Mouse (Mus musculus) CH12.LX (cell line): ENCODE measurements around the gene Ccdc114. TPM values are rescaled to one million over a fixed set of nuclear protein-coding genes. Genes with fewer than 3 reads are reported as not detected.

Source experiments
- DNase-seq: peaks from one replicate; pipeline ENCODE4 v3.0.0-alpha.2; 2013; ENCODE audit errors: extremely low read depth
- H3K27ac ChIP-seq: 2 replicates; pipeline ENCODE4 v1.5.1; 2012; ENCODE audit warnings: low read depth, mild to moderate bottlenecking, control low read depth, moderate library complexity; ENCODE audit not compliant: insufficient read depth
- H3K27me3 ChIP-seq: replicated peaks from 2 replicates; pipeline ENCODE3; 2012; ENCODE audit warnings: inconsistent platforms
- H3K36me3 ChIP-seq, 2 experiments: replicated peaks in 1 of 2; 2 replicates each; pipeline versions ENCODE3 to v1.6.1; 2012; ENCODE audit warnings: inconsistent platforms in 1 of 2, low read length in 1 of 2, mild to moderate bottlenecking in 1 of 2, mixed read lengths in 1 of 2, moderate library complexity in 1 of 2; ENCODE audit not compliant: control insufficient read depth in 1 of 2, insufficient read depth in 1 of 2
- H3K4me1 ChIP-seq, 2 experiments: 2 replicates each; pipeline ENCODE4 v1.6.1; 2012; ENCODE audit warnings: inconsistent platforms in 1 of 2, moderate library complexity in 1 of 2; ENCODE audit not compliant: insufficient read depth in 2 of 2, control insufficient read depth in 1 of 2
- H3K4me2 ChIP-seq: 2 replicates; pipeline ENCODE4 v1.6.1; 2012; ENCODE audit warnings: low read depth, mild to moderate bottlenecking, control low read depth; ENCODE audit not compliant: poor library complexity, insufficient read depth, severe bottlenecking
- H3K4me3 ChIP-seq, 3 experiments: fragments of 150-350 bp in 1 of 3; sonication (generic) in 1 of 3; replicated peaks in 1 of 3; 2 replicates each; pipeline versions ENCODE3 to v1.5.1; 2011 to 2012; ENCODE audit warnings: low read depth in 2 of 3, low read length in 2 of 3, mild to moderate bottlenecking in 2 of 3, moderate library complexity in 2 of 3, control low read depth in 1 of 3, improper control_type of control experiment in 1 of 3, inconsistent platforms in 1 of 3, mixed read lengths in 1 of 3; ENCODE audit not compliant: poor library complexity in 1 of 3
- H3K79me2 ChIP-seq: replicated peaks from 2 replicates; pipeline ENCODE4 v1.6.1; 2012; ENCODE audit warnings: mild to moderate bottlenecking, moderate library complexity; ENCODE audit not compliant: control insufficient read depth, poor library complexity, insufficient read depth, severe bottlenecking; ENCODE audit errors: extremely low read depth
- H3K9ac ChIP-seq: 2 replicates; pipeline ENCODE4 v1.6.1; 2012; ENCODE audit warnings: low read depth, mild to moderate bottlenecking, control low read depth, moderate library complexity; ENCODE audit not compliant: insufficient read depth
- H3K9me3 ChIP-seq: replicated peaks from 2 replicates; pipeline ENCODE3; 2012; ENCODE audit warnings: low read length, inconsistent platforms, mixed read lengths
- CHD1 ChIP-seq: IDR thresholded peaks from 2 replicates; pipeline ENCODE4 v1.6.1; 2012; ENCODE audit warnings: low read depth, low read length, improper control_type of control experiment, inconsistent platforms
- CTCF ChIP-seq, 2 experiments: IDR thresholded peaks in 1 of 2; conservative IDR thresholded peaks in 1 of 2; 2 replicates each; pipeline ENCODE4 v1.5.1; 2011 to 2012; ENCODE audit warnings: low read depth in 2 of 2, low read length in 2 of 2, improper control_type of control experiment in 1 of 2, inconsistent platforms in 1 of 2, mild to moderate bottlenecking in 1 of 2, moderate library complexity in 1 of 2
- E2F4 ChIP-seq: IDR thresholded peaks from 2 replicates; pipeline ENCODE4 v1.6.1; 2011; ENCODE audit warnings: low read depth, low read length, improper control_type of control experiment; ENCODE audit not compliant: insufficient replicate concordance
- ELF1 ChIP-seq: IDR thresholded peaks from 2 replicates; pipeline ENCODE4 v1.6.1; 2014; ENCODE audit warnings: low read depth, mild to moderate bottlenecking, inconsistent platforms, low read length, improper control_type of control experiment
- EP300 ChIP-seq: IDR thresholded peaks from 2 replicates; pipeline ENCODE4 v1.6.1; 2011; ENCODE audit warnings: low read length, improper control_type of control experiment
- ETS1 ChIP-seq: conservative IDR thresholded peaks from 2 replicates; pipeline ENCODE4 v1.6.1; 2012; ENCODE audit warnings: low read depth, mild to moderate bottlenecking, inconsistent platforms, low read length, improper control_type of control experiment, moderate library complexity
- HCFC1 ChIP-seq: IDR thresholded peaks from 2 replicates; pipeline ENCODE4 v1.6.1; 2012; ENCODE audit warnings: low read depth, mild to moderate bottlenecking, inconsistent platforms, low read length, improper control_type of control experiment
- JUND ChIP-seq: conservative IDR thresholded peaks from 2 replicates; pipeline ENCODE4 v1.6.1; 2011; ENCODE audit warnings: low read depth, low read length, improper control_type of control experiment
- MAFK ChIP-seq: IDR thresholded peaks from 2 replicates; pipeline ENCODE4 v1.6.1; 2011; ENCODE audit warnings: low read length, improper control_type of control experiment; ENCODE audit not compliant: insufficient replicate concordance
- MAX ChIP-seq: IDR thresholded peaks from 2 replicates; pipeline ENCODE4 v1.6.1; 2011; ENCODE audit warnings: low read length, improper control_type of control experiment
- MAZ ChIP-seq: IDR thresholded peaks from 2 replicates; pipeline ENCODE4 v1.6.1; 2012; ENCODE audit warnings: low read depth, mild to moderate bottlenecking, inconsistent platforms, low read length, improper control_type of control experiment, moderate library complexity
- MEF2A ChIP-seq: IDR thresholded peaks from 2 replicates; pipeline ENCODE4 v1.6.1; 2014; ENCODE audit warnings: low read depth, mild to moderate bottlenecking, inconsistent platforms, low read length, improper control_type of control experiment, borderline replicate concordance
- MYC ChIP-seq: IDR thresholded peaks from 2 replicates; pipeline ENCODE4 v1.6.1; 2011; ENCODE audit warnings: low read depth, mild to moderate bottlenecking, improper control_type of control experiment, low read length
- NRF1 ChIP-seq: IDR thresholded peaks from 2 replicates; pipeline ENCODE4 v1.6.1; 2014; ENCODE audit warnings: low read depth, mild to moderate bottlenecking, inconsistent platforms, low read length, improper control_type of control experiment, moderate library complexity
- POLR2AphosphoS2 ChIP-seq: IDR thresholded peaks from 2 replicates; pipeline ENCODE4 v1.6.1; 2011; ENCODE audit warnings: low read depth, low read length, improper control_type of control experiment
- RAD21 ChIP-seq: IDR thresholded peaks from 2 replicates; pipeline ENCODE4 v1.6.1; 2011; ENCODE audit warnings: low read depth, mild to moderate bottlenecking, low read length, improper control_type of control experiment, moderate library complexity
- RCOR1 ChIP-seq: conservative IDR thresholded peaks from 2 replicates; pipeline ENCODE4 v1.6.1; 2012; ENCODE audit warnings: low read depth, mild to moderate bottlenecking, inconsistent platforms, low read length, improper control_type of control experiment
- SIN3A ChIP-seq: IDR thresholded peaks from 2 replicates; pipeline ENCODE4 v1.6.1; 2012; ENCODE audit warnings: low read length, improper control_type of control experiment, inconsistent platforms
- TCF12 ChIP-seq: IDR thresholded peaks from 2 replicates; pipeline ENCODE4 v1.6.1; 2014; ENCODE audit warnings: low read depth, mild to moderate bottlenecking, inconsistent platforms, low read length, improper control_type of control experiment
- UBTF ChIP-seq: IDR thresholded peaks from 2 replicates; pipeline ENCODE4 v1.6.1; 2012; ENCODE audit warnings: low read depth, mild to moderate bottlenecking, inconsistent platforms, low read length, improper control_type of control experiment, moderate library complexity
- USF1 ChIP-seq: IDR thresholded peaks from 2 replicates; pipeline ENCODE4 v1.6.1; 2014; ENCODE audit warnings: low read depth, mild to moderate bottlenecking, inconsistent platforms, low read length, improper control_type of control experiment
- dilution Hi-C: fragments of 300-500 bp; cut with MboI; formaldehyde crosslinking; loops from 2 replicates; pipeline ENCODE4 v1.14.3; 2020; ENCODE audit warnings: low sequenced_read_pairs; ENCODE audit not compliant: extremely low pct_unique_long_range_greater_than_20kb, extremely low pct_ligation_motif_present
- in situ Hi-C: fragments of 300-500 bp; cut with MboI; formaldehyde crosslinking; loops from 3 replicates; pipeline ENCODE4 v1.14.3; 2019; ENCODE audit warnings: low sequenced_read_pairs, low pct_ligation_motif_present, low pct_unique_long_range_greater_than_20kb, mixed read lengths
- polyA plus RNA-seq: library from polyadenylated mRNA; unstranded; fragments of >175 nt; gene quantifications from 2 replicates; pipeline ENCODE4 v1.2.1, GENCODE M21; 2012; ENCODE audit warnings: low read depth; ENCODE audit not compliant: insufficient read length
- total RNA-seq, 2 experiments: library from RNA; depleted of rRNA; stranded (reverse); fragments of 300-350 nt in 1 of 2; fragments of >200 nt in 1 of 2; gene quantifications; 2 replicates each; pipeline ENCODE4 v1.2.3; 2012 to 2014

Gene Ccdc114
- total and polyA plus RNA-seq, 3 experiments, result 0.11 TPM; not detected in 2

DNA sequence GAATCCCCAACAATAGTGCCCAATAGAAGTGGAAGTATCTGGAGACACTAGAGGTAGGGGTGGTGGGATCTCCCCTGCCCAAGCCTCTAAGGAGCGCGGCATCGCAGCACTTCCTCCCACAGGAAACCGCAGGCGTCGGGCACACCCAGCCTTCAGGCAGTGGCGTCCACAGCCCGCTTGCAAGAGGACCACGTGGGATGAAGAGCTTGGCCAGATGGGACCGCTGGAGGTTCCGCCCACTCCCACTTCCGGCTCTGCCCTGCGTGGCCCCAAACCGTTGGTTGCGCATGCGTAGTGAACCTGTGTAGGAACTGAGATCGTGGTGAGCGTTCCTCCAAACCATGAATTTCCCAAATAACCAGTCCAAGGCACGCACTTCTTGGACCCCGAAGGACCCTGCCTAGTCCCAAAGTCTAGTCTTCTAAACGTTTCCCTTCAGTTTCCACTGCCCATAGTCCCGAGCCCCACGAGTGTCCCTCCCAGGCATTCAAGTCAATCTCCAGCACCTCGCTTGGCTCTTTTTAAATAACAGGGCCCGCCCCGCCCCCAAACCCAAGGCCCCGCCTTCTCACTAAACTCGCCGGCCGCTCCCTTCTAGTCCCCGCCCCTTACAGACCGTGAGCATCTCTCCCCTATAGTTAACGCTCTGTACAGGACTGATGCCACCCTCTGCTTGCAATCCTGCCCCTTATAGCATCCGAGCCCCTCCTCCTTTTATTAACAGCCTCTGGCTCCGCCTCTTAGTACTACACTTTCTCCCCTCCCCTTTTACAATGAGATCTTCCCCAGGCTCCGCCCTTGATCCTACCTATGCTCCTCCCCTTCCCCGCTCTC, 727 bp upstream of the Ccdc114 start (continued):
- TF ChIP-seq MAX (peak; percentile 96), JUND (no peak), UBTF (no peak), MEF2A (no peak), MAZ (no peak; the same call in 1 of the 2 replicates), HCFC1 (peak; percentile 43), E2F4 (no peak), TCF12 (peak; percentile 58; the same call in 1 of the 2 replicates), ETS1 (peak; percentile 69), ELF1 (peak; percentile 84), EP300 (peak; percentile 57; the same call in 1 of the 2 replicates), CTCF (conservative IDR thresholded peaks at IDR 0.05 in 1 of 2, IDR thresholded peaks at IDR 0.05 in 1 of 2; ENCODE audit: low read depth in 2 of 2, low read length in 2 of 2) (no peak), POLR2AphosphoS2 (no peak), MAFK (0 out of 2 replicates have a peak, but pooled peaks have one; percentile 7), CHD1 (no peak)
- TF ChIP-seq, all 38 proteins: peak for 18

DNA sequence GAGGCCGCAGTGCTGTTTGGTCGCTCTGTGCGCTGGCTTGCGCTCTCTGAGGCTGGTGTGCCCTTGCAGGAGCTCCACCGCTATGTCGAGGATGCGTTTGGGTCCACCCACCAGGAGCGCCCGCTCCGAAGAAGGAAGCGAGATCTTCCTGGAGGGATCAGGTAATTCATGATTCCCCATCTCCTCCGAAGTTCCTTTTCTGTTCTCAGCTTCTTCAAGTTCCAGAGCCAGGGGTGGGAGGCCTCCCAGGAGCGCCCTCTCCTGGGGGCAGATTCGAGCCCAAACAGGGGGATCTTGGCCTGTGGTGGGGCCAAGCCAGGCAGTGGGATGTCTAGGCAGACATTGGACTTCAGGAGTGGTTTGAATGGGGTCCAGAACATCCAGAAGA, 551 bp downstream of the Ccdc114 start:
- in situ Hi-C loops (loop anchor here (10.0 kb wide), 1 partner anchor 190 kb away; no protein-coding TSS in a partner anchor), dilution Hi-C loops (no loop called here)
- peaks cover 0 to under 1% of the 10 kb centered on the region in 2 experiments for H3K36me3 ChIP-seq
- H3K27ac ChIP-seq, result no peak overlapping the region
- no peak overlapping the region for H3K9ac ChIP-seq
- no peak overlapping the region for H3K4me3 ChIP-seq
- no peak overlapping the region for H3K4me2 ChIP-seq
- H3K79me2 ChIP-seq, result no peaks in the 10 kb centered on the region
- TF ChIP-seq ETS1 (no peak), MAFK (no peak), RAD21 (no peak), MYC (no peak), CHD1 (no peak), NRF1 (no peak), SIN3A (no peak), UBTF (no peak), HCFC1 (no peak), USF1 (no peak), ELF1 (no peak), RCOR1 (no peak), EP300 (no peak), MAZ (no peak)
- peaks cover 29% of the 10 kb centered on the region for H3K9me3 ChIP-seq
- no peaks in the 10 kb centered on the region for H3K27me3 ChIP-seq
- no peak for DNase-seq
- H3K4me1 ChIP-seq, result peaks cover 0 to 41% of the 10 kb centered on the region in 2 experiments; a peak in 3 of 4 replicates
